Mouse (Mus musculus) left cerebral cortex, postnatal 10 days (tissue): ENCODE results near the gene Gm20509. TPM values are rescaled to one million over a fixed set of nuclear protein-coding genes. Genes with fewer than 3 reads are reported as not detected.

Source experiments
- DNase-seq, 2 experiments: peaks; one replicate each; pipeline ENCODE4 v3.0.0; 2021 to 2022; ENCODE audit warnings: low spot score in 2 of 2, mixed read lengths in 1 of 2; ENCODE audit errors: extremely low spot score in 1 of 2
- intact Hi-C: fragments of 180-260 bp; cut with DNase I; formaldehyde crosslinking; loops from one replicate; pipeline ENCODE4 v1.15.1; 2025
- total RNA-seq, 2 experiments: library from RNA; stranded (reverse); gene quantifications; 2 replicates each; pipeline ENCODE4 v1.2.3; 2021

The Gm20509 gene
- total RNA-seq, 2 experiments from 2014 or later: not detected

GRCm38 (mm10) chr9:73159265-73159664 lies 57.0 kb downstream of the Gm20509 start:
- peak in 1 of 2 experiments; percentile 34 for DNase-seq
- intact Hi-C loops: no loop called here

GRCm38 (mm10) chr9:73162571-73163333 lies 60.5 kb downstream of the Gm20509 start:
- intact Hi-C loops: loop anchor here (5.0 to 10.0 kb wide), 3 partner anchors 482 to 915 kb away; no protein-coding TSS in a partner anchor
- peak; percentile 75 to 83 for DNase-seq

GRCm38 (mm10) chr9:73165631-73166030 lies 63.4 kb downstream of the Gm20509 start:
- DNase-seq: no peak
- intact Hi-C loops: loop anchor here (10.0 kb wide), 1 partner anchor 479 kb away; no protein-coding TSS in a partner anchor

Other genes starting within 250 kb of the Gm20509 start
- gene Pygo1, start 176.8 kb upstream of the Gm20509 start, total RNA-seq: 10 to 100 TPM; 13.9 to 14.1 TPM
- 1 to 10 TPM; 2.0 TPM for gene Dyx1c1, start 143.7 kb upstream of the Gm20509 start, total RNA-seq
- gene Gm44503, start 143.6 kb upstream of the Gm20509 start, total RNA-seq: not detected
- 1 to 10 TPM; 5.2 to 7.6 TPM for gene Ccpg1os, start 117.1 kb upstream of the Gm20509 start, total RNA-seq
- gene Ccpg1, start 117.0 kb upstream of the Gm20509 start, total RNA-seq: 10 to 100 TPM; 83.8 to 85.7 TPM
- gene Pigb, start 62.1 kb upstream of the Gm20509 start, total RNA-seq: 10 to 100 TPM; 15.0 to 16.6 TPM
- gene Rab27a, start 57.6 kb upstream of the Gm20509 start, total RNA-seq: 1 to 10 TPM; 5.5 to 7.1 TPM
- gene Khdc3, start 634 bp upstream of the Gm20509 start, total RNA-seq: 1 to 10 TPM in 1 of 2 experiments, under 1 TPM in 1; 0.81 to 1.4 TPM
- gene Rsl24d1, start 11.0 kb downstream of the Gm20509 start, total RNA-seq: 10 to 100 TPM; 58.4 to 59.7 TPM